Mouse (Mus musculus): ENCODE measurements around the gene Kcnj6. TPM values are rescaled to one million over a fixed set of nuclear protein-coding genes. Genes with fewer than 3 reads are reported as not detected.

Kcnj6 gene
- polyA plus RNA-seq, 1 experiment from 2014 or later = not detected

DNA sequence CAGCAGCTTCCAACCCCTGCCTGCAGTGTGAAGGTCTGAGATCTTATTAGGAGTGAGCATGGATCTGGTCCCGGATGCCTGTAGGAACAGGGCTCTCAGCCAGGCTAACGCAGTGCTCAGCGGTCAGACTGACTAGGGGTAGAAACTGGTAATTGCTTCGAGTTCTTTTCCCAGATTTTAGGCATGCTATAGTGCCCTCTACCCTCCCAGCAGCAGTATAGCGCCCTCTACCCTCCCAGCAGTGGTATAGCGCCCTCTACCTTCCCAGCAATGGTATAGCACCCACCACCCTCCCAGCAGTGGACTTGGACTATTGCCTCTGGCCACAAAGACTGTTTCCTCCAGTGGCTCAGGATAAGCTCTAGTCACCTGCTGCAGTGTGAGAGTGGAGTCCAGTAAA, 207.5 kb downstream of the Kcnj6 start:
- Histone ChIP-seq H3K9ac (no peak overlapping the region), H3K27ac (no peak overlapping the region), H3K4me1 (peaks cover 5% of the 10 kb centered on the region; the same call in 1 of the 2 replicates), H3K36me3 (no peaks in the 10 kb centered on the region), H3K9me3 (no peaks in the 10 kb centered on the region), H3K4me2 (no peak overlapping the region), H3K27me3 (peaks cover 2% of the 10 kb centered on the region; the same call in 1 of the 2 replicates), H3K4me3 (no peak overlapping the region)
- WGBS = 18% methylated on average over 6 of the region's 6 CpGs
- no peak for ATAC-seq (ENCODE audit: insufficient number of reproducible peaks, low FRiP score, low TSS enrichment, low read depth)

DNA sequence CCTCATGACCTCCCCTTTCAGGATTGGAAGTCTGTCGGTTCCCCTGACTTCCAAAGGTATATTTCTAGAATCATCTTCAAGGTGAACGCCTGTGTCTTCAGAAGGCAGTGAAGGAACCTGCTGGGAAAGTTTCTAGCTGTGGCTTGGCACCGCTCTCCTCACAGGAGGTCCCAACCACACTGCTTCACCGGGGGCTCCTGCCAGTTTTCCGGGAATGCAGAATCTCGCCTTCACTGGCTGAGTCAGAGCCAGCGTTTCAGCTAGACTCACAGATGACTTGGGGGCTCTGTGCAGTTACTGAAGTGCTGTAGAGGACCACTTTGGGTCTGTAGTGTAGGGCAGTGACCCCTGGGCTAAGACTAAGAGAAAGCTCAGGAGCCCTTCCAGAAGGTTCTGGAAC, 208.8 kb downstream of the Kcnj6 start:
- peak overlapping the region; percentile 57 for H3K27ac ChIP-seq
- WGBS = 62% methylated on average over 7 of the region's 7 CpGs
- no peak overlapping the region for H3K4me2 ChIP-seq
- H3K9ac ChIP-seq = no peak overlapping the region
- no peak overlapping the region for H3K4me3 ChIP-seq
- H3K9me3 ChIP-seq = no peaks in the 10 kb centered on the region
- peaks cover 2% of the 10 kb centered on the region; the same call in 1 of the 2 replicates for H3K27me3 ChIP-seq
- ATAC-seq (ENCODE audit: insufficient number of reproducible peaks, low FRiP score, low TSS enrichment, low read depth) = no peak
- H3K4me1 ChIP-seq = peaks cover 5% of the 10 kb centered on the region; the same call in 1 of the 2 replicates
- no peaks in the 10 kb centered on the region for H3K36me3 ChIP-seq

DNA sequence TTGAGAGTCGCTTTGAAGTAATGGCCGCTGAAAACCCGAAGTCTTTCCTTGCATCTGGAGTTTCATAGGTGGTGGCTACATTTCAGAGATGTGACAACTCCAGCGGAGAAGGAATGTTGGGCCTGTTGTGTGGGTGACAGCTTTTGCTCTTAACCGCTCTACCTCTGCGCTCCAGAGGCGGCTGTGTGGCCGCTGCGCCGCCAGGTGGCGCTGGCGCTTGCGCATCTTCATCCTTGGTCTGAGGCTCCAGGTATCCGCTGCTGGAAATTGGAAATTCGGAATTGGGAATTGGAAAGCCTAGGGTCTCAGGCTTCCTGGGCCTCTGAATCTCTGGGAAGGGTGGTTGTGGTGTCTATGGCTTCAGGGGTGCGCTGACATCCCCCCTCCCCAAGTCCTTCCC, 209.3 kb downstream of the Kcnj6 start:
- H3K4me3 ChIP-seq = no peak overlapping the region
- H3K4me1 ChIP-seq = peaks cover 5% of the 10 kb centered on the region; the same call in 1 of the 2 replicates
- peak overlapping the region; percentile 57 for H3K27ac ChIP-seq
- no peak for ATAC-seq (ENCODE audit: insufficient number of reproducible peaks, low FRiP score, low TSS enrichment, low read depth)
- H3K27me3 ChIP-seq = peaks cover 2% of the 10 kb centered on the region; the same call in 1 of the 2 replicates
- no peaks in the 10 kb centered on the region for H3K36me3 ChIP-seq
- no peak overlapping the region for H3K4me2 ChIP-seq
- no peaks in the 10 kb centered on the region for H3K9me3 ChIP-seq
- H3K9ac ChIP-seq = no peak overlapping the region
- WGBS = 7% methylated on average over 16 of the region's 16 CpGs

GRCm38 (mm10) chr16:94785873-94786272, 211.6 kb downstream of the Kcnj6 start:
- H3K9ac ChIP-seq = no peak overlapping the region
- no peak overlapping the region for H3K4me3 ChIP-seq
- H3K36me3 ChIP-seq = no peaks in the 10 kb centered on the region
- no peaks in the 10 kb centered on the region for H3K9me3 ChIP-seq
- peaks cover 13% of the 10 kb centered on the region for H3K4me1 ChIP-seq
- H3K4me2 ChIP-seq = no peak overlapping the region
- peaks cover 2% of the 10 kb centered on the region; the same call in 1 of the 2 replicates for H3K27me3 ChIP-seq
- 73% methylated on average over 5 of the region's 5 CpGs for WGBS
- ATAC-seq (ENCODE audit: insufficient number of reproducible peaks, low FRiP score, low TSS enrichment, low read depth) = no peak
- H3K27ac ChIP-seq = no peak overlapping the region

GRCm38 (mm10) chr16:94783696-94784095, 213.8 kb downstream of the Kcnj6 start:
- ATAC-seq (ENCODE audit: insufficient number of reproducible peaks, low FRiP score, low TSS enrichment, low read depth) = no peak
- Histone ChIP-seq H3K4me2 (no peak overlapping the region), H3K4me3 (no peak overlapping the region), H3K9me3 (no peaks in the 10 kb centered on the region), H3K27me3 (peaks cover 2% of the 10 kb centered on the region; the same call in 1 of the 2 replicates), H3K9ac (no peak overlapping the region), H3K27ac (no peak overlapping the region), H3K4me1 (peaks cover 9% of the 10 kb centered on the region), H3K36me3 (no peaks in the 10 kb centered on the region)
- 67% methylated on average over 7 of the region's 7 CpGs for WGBS

GRCm38 (mm10) chr16:94782110-94782946, 215.2 kb downstream of the Kcnj6 start:
- Histone ChIP-seq H3K9ac (no peak overlapping the region), H3K27me3 (peaks cover under 1% of the 10 kb centered on the region; the same call in 1 of the 2 replicates), H3K36me3 (no peaks in the 10 kb centered on the region), H3K4me1 (peaks cover 8% of the 10 kb centered on the region), H3K9me3 (no peaks in the 10 kb centered on the region), H3K4me3 (no peak overlapping the region), H3K27ac (peak overlapping the region; percentile 47; the same call in 1 of the 2 replicates), H3K4me2 (no peak overlapping the region; the same call in 1 of the 2 replicates)
- 66% methylated on average over 24 of the region's 24 CpGs for WGBS
- no peak for ATAC-seq (ENCODE audit: insufficient number of reproducible peaks, low FRiP score, low TSS enrichment, low read depth)

DNA sequence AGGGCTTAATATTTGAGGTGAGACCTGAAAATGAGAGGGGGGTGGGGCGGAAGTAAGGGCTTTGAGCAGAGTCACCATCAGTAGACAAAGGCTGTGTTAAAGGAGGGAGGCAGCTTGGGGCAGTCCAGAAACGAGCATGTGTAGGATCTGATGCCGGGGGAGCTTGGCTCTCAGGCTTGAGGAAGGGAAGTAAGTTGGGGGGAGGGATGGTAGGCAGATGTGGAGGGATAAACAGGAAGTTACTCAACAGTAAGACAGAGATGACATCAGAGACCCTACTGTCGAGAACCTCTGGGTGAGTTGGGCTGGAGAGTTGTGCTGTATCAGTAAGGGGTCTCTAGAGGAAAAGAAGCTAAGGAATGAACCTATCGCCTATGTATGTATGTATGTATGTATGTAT, 223.6 kb downstream of the Kcnj6 start:
- no peaks in the 10 kb centered on the region for H3K27me3 ChIP-seq
- no peak overlapping the region for H3K4me3 ChIP-seq
- no peak overlapping the region for H3K9ac ChIP-seq
- H3K36me3 ChIP-seq = no peaks in the 10 kb centered on the region
- 66% methylated on average over 5 of the region's 5 CpGs for WGBS
- no peaks in the 10 kb centered on the region for H3K4me1 ChIP-seq
- no peak for ATAC-seq (ENCODE audit: insufficient number of reproducible peaks, low FRiP score, low TSS enrichment, low read depth)
- no peak overlapping the region for H3K27ac ChIP-seq
- H3K4me2 ChIP-seq = no peak overlapping the region
- H3K9me3 ChIP-seq = no peaks in the 10 kb centered on the region

GRCm38 (mm10) chr16:94767606-94768005, 229.9 kb downstream of the Kcnj6 start:
- Histone ChIP-seq H3K27ac (no peak overlapping the region), H3K4me2 (no peak overlapping the region), H3K4me1 (0 out of 2 replicates have a peak, but pooled peaks cover 5% of the 10 kb centered on the region), H3K36me3 (no peaks in the 10 kb centered on the region), H3K9me3 (no peaks in the 10 kb centered on the region), H3K9ac (no peak overlapping the region), H3K4me3 (no peak overlapping the region), H3K27me3 (no peaks in the 10 kb centered on the region)
- WGBS = 63% methylated on average over 6 of the region's 6 CpGs
- no peak for ATAC-seq (ENCODE audit: insufficient number of reproducible peaks, low FRiP score, low TSS enrichment, low read depth)

DNA sequence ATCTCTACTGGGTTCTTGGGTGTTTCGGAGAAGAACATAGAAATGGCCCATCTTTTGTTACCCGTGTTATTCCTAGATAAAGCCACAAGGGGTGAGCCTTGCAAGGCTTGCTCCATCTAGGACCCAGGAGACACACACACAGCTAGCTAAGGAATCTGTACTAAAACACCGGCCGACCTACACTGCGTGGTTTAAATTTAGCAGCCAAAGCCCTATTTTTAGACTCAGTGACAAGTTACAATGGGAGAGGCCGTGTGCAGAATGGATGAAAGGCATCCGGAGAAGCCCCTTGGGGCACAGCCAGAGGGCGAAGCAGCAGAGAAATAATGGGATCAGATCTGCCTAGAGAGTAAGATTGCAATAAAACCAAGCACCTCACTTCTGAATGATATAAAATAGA, 232.4 kb downstream of the Kcnj6 start:
- Histone ChIP-seq H3K36me3 (no peaks in the 10 kb centered on the region), H3K4me1 (0 out of 2 replicates have a peak, but pooled peaks cover 5% of the 10 kb centered on the region), H3K9ac (no peak overlapping the region), H3K27me3 (no peaks in the 10 kb centered on the region), H3K4me2 (no peak overlapping the region), H3K27ac (no peak overlapping the region), H3K4me3 (no peak overlapping the region), H3K9me3 (no peaks in the 10 kb centered on the region)
- WGBS = 31% methylated on average over 8 of the region's 8 CpGs
- ATAC-seq (ENCODE audit: insufficient number of reproducible peaks, low FRiP score, low TSS enrichment, low read depth) = 0 out of 2 replicates have a peak, but pooled peaks have one; percentile 24

DNA sequence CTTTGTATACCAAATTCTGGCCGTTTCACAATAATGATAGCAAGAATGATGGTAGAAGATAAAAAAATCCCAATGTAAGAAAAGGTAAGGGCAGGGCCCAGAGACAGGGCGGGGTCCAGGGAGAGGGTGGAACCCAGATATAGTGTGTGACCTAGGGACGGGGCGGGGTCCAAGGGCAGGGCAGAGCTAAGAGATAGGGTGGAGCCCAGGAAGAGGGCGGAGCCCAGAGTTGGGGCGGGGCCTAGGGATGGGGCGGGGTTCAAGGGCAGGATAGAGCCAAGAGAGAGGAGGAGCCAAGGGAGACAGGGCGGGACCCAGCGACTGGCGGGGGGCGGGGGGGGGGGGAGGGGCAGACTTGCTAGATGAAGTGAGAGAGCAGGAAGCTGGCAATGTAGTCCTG, 236.8 kb downstream of the Kcnj6 start:
- ATAC-seq (ENCODE audit: insufficient number of reproducible peaks, low FRiP score, low TSS enrichment, low read depth) = no peak
- no peak overlapping the region for H3K4me2 ChIP-seq
- 38% methylated on average over 10 of the region's 11 CpGs for WGBS

DNA sequence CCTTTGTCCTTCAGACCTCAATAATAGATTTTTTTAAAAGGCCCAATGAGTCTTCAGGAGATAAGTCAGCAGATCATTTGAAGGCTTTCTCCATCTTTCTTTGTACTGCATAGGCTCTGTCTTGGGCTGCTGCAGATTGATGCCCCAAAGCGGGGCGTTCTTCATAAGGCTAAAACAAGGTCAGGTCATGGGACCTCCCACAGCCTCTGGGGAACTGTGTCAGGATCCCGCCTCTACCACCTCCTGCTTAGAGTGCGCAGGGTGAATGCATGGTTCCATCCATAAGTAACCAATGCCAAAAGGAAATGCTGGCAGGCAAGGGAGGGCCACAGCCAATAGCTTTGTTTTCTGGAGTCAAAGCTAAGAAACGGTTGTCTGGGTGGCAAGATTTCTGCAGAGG, 237.7 kb downstream of the Kcnj6 start:
- Histone ChIP-seq H3K9me3 (no peaks in the 10 kb centered on the region), H3K9ac (no peak overlapping the region), H3K4me2 (no peak overlapping the region), H3K27me3 (no peaks in the 10 kb centered on the region), H3K4me1 (no peaks in the 10 kb centered on the region), H3K4me3 (no peak overlapping the region), H3K36me3 (no peaks in the 10 kb centered on the region), H3K27ac (no peak overlapping the region)
- ATAC-seq (ENCODE audit: insufficient number of reproducible peaks, low FRiP score, low TSS enrichment, low read depth) = no peak
- 81% methylated on average over 5 of the region's 5 CpGs for WGBS

More for the DNA sequence above, 236.8 kb downstream of the Kcnj6 start:
- Histone ChIP-seq H3K9ac (no peak overlapping the region), H3K4me3 (no peak overlapping the region), H3K27me3 (no peaks in the 10 kb centered on the region), H3K36me3 (no peaks in the 10 kb centered on the region), H3K4me1 (0 out of 2 replicates have a peak, but pooled peaks cover 5% of the 10 kb centered on the region), H3K9me3 (no peaks in the 10 kb centered on the region), H3K27ac (no peak overlapping the region)

GRCm38 (mm10) chr16:94758606-94759005, 238.9 kb downstream of the Kcnj6 start:
- 68% methylated on average over 3 of the region's 3 CpGs for WGBS
- ATAC-seq (ENCODE audit: insufficient number of reproducible peaks, low FRiP score, low TSS enrichment, low read depth) = no peak

More at GRCm38 (mm10) chr16:94758606-94759005, 238.9 kb downstream of the Kcnj6 start:
- Histone ChIP-seq H3K27ac (no peak overlapping the region), H3K9me3 (no peaks in the 10 kb centered on the region), H3K36me3 (no peaks in the 10 kb centered on the region), H3K4me3 (no peak overlapping the region), H3K4me1 (no peaks in the 10 kb centered on the region), H3K27me3 (no peaks in the 10 kb centered on the region), H3K4me2 (no peak overlapping the region), H3K9ac (no peak overlapping the region)
